Mouse (Mus musculus) small intestine, adult 2 months (tissue): Measurements from ENCODE around the gene Nol11.

Experiments
- CTCF ChIP-seq: fragments of 200-500 bp; IDR thresholded peaks from 2 replicates; pipeline ENCODE4 v1.5.1; 2012; ENCODE audit warnings: low read depth, mild to moderate bottlenecking, control low read depth, inconsistent platforms, low read length, moderate library complexity, mixed read lengths; ENCODE audit not compliant: insufficient replicate concordance, insufficient read length; ENCODE audit errors: extremely low read depth
- POLR2A ChIP-seq: fragments of 200-500 bp; IDR thresholded peaks from 2 replicates; pipeline ENCODE4 v1.6.1; 2012; ENCODE audit warnings: low read depth, mild to moderate bottlenecking, control low read depth, inconsistent platforms, low read length, moderate library complexity

- TF ChIP-seq CTCF (no peak), POLR2A (no peak)
Measured at GRCm38 (mm10) chr11:107125011-107125410, 64.2 kb downstream of the Nol11 start.
